Mouse (Mus musculus): Measurements from ENCODE around the gene Grb7.

Gene Grb7

DNA sequence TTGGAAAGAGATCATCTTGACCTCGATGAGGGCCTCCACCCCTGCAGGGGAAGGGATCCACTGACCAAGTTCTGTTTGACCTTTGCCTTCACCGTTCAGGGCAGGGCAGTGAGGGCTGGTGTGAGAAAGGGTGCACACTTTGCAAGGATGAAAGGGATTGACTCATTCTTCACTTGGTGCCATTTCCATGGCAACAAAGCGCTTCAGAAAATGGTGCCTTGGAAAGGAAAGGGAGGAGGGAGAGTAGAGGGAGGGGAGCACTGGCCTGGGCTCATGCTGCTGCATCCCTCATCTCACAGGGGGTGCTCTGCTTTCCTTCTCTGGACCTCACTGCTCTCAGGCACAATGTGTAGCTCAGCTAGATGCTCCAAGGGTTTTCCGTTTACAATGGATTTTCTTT lies 26.5 kb downstream of the Grb7 start:
- 56% methylated on average over 4 of the region's 4 CpGs for WGBS

DNA sequence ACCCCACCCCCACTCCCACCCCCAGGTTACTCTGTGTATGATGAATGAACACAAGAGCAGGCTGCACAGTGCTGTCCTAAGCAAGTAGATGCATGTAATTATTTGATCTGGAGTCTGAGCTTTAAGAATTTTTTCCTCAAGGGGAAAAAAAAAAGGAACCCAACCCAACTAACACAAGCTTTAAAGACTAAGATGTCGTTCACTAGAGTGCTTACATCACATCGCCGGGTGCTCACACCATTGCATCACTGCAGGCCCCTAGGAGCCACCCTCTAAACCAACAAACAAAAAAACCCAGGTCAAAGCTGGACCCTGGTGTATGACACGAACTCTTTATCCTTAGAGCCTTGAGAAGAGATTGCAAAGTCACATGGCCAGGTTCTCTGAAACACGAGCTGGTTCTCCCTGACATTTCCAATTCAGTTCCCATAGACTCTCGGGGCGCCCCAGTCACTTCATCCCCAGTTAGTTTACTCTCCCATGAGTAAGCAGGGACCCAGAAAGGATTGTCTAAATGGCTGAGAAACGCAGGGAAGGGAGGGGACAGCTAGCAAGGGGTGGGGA lies 27.8 kb downstream of the Grb7 start:
- 66% methylated on average over 8 of the region's 8 CpGs for WGBS

DNA sequence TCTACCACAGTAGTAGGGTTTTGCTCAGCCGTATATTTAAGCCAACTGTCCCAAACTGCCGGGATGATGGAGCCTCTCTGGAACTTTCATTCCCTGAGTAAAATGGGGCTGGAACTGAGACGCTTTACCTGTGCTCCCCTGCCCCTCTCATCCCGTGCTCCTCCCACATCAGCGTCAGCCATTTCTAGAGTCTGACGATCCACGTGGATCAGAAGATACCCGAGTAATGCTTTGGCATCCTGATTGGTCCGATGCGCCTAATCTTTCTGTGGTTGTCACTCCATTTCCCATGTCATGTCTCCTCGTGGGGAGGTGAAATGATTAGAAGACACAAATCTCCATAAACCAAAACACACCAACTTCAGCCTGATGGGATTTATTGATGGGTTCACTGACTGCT lies 28.8 kb downstream of the Grb7 start:
- WGBS, result 92% methylated on average over 11 of the region's 11 CpGs

DNA sequence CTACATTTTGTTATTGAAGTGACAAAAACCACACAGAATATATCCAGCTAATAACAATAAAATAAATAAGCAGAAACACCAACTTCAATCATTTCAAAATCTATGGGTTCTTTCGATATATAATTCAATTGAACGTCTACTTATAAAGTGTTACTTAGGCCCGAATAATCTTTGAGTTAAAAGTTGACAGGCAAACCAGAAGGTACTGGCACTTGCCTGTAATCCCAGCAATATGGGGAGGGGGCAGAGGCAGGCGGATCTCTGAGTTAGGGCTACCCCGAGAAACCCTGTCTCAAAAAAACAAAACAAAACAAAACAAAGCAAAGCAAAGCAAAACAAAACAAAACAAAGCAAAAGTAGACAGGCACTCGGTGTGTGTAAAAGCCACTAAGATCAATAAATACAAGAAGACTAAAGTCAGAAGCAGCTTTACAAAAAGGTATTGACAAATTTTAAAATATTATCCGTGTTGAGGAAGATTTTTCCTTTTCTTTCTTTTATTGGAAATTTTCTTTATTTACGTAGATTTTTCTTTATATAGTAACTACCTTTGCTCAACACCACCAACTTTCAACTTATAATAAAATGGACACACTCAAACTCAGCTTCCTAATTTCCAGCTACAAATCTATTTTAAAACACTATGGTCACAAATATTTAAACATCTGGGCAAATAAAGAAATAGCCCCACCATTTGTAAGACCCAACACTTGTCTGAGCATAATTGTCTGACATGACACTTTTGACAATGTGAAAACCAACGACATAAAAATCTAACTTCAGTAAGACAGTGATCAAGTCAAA lies 29.6 kb downstream of the Grb7 start:
- 85% methylated on average over 9 of the region's 9 CpGs for WGBS

DNA sequence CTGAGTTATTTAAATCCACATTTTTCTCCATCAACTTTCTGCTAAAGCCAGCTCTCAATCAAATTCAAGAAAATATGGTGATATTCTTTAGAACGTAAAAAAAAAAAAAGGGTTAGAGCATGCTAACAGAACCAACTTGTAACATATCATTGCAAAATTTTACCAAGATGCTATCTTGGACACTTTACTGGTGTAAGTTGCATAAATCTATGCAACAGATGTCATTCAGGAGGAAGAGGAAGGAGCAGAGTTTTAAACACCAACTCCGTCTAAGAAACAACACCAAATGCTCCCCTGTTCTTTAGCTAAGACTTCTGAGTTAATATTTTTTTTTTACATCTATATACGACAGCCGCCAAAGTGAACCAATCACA lies 30.2 kb downstream of the Grb7 start:
- 78% methylated on average over 4 of the region's 4 CpGs for WGBS

DNA sequence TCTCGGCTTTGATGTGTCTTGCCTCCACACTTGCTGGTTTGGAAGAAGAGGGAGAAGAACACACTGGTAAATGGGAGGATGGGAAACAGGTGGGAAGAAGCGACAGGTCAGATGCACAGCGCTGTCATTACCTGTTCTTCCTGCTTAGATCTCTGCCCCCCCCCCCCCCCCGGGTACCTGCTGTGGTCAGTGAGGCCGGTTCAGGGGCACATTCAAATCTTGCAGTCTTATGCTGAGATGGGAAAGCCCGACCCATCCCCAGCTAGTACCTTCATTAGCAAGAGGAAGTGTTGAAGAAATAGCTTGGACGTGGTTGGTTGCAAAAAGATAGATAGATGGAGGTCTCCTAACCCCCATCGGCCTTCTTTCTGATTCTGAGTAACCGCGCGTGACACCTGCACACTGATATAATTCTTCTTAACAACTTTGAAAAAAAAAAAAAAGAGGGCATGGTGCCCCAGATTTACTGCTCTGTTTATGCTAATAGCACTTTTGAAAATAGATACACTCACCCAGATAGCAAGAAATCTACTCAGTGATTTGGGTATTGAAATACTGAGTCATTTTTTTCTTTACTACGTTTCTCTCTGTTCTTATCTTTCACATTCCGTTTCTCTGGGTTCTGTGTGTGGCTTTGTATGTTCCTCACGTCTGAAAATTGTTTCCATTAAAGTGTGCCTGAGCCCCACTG lies 31.0 kb downstream of the Grb7 start:
- 75% methylated on average over 14 of the region's 14 CpGs for whole genome bisulfite sequencing

DNA sequence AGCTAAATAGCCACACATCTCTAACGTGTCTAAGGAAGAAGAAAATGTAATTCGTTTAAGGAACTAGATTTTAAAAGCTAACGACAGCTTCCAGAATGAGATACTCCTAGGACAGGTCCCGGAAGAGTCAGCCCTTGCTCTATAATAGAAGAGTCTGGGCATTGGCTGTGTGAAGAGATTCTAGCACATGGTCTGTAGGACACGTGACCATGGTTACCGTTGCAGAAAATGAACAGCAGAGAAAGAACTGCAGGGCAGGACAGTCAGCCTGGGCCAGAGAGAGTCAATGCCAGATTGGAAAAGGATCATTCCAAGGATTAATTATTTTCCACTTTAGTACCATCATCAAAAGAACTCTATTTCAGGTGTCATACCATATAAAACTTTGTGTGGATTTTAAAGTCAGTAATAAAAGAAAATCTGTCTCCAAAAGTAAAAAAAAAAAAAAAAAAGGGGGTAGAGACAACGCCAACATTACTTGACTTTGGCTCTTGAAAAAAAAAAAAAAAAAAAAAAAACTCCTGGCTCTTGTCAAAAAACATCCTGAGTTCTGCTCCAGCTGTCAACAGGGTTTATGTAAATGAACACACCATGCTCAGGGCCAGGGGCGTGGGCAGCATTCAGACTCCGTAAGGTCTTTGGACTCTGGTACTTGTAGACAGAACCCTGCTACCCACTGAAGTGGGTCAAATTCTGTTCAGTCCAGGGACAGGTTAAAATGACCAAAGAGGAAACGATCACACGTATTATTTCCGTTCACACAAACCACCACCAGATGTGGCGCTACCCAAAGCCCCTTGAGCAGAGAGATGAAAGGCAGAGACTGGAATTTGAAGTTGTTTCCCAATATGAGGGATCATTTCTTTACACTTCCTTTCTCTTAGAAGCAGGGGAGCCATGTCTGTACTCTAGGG lies 33.1 kb downstream of the Grb7 start:
- WGBS, result 75% methylated on average over 13 of the region's 13 CpGs

DNA sequence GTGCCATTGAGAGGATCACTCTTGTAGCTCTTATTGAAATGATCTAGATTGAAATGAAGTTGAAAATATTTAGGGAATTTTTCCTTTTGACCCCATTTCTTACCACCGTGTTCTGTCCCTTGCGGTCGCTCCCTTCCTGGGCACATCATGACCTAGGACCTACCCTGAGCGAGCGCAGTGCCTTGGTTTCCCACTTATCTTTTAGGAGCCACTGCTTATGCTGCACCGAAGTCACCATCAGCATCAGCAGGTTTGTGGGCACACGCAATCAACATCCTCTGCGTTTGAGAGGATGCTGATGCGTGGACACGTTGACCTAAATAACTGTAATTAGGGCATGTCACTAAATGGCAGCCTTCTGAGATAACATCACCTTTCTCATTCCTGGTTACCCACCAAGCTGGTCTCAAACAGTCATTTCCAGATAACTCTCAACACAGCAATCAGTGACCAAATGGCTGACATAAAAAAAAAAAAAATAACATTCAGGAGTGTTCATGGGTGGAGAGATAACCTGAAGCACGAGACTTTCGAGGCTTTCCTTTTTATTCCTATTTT lies 33.8 kb downstream of the Grb7 start:
- 92% methylated on average over 12 of the region's 12 CpGs for WGBS

DNA sequence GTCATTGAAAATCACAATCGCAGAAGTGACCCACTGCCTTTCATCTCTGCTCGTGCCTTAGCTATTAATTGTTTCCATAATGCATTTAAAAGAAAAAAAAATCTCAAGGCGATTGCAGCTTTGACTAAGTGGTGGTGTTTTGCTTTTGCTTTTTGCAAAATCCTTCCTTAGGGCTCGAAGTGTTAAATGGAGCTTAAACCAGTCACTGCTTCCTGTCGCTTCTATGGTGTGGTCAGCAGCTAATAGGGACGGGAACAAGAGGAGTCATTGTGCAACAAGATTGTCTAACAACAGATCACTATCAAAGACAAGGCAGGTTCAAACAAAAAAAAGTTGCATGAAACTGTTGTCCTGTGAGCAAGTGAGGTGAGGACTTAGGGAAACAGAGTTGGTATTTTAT lies 35.0 kb downstream of the Grb7 start:
- 67% methylated on average over 6 of the region's 6 CpGs for WGBS

DNA sequence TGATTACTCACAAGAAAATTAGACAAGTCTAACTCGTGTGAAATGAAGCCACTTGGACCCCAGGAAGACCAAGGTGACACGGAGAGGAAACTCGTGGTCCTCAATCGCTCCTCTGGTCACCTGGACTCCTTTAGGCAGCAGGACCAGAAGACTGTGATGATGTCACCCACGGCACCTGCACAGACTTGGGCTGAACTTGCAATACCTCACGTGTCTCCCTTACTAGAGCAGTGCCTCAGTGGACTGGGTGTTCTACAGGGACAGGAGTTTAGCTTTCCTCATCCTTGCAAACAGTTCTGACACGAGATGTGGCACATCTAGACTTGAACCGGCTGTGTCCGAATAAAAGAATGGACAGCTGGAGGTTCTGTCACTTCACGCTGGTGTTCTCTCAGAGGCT lies 35.9 kb downstream of the Grb7 start:
- 82% methylated on average over 10 of the region's 10 CpGs for WGBS

DNA sequence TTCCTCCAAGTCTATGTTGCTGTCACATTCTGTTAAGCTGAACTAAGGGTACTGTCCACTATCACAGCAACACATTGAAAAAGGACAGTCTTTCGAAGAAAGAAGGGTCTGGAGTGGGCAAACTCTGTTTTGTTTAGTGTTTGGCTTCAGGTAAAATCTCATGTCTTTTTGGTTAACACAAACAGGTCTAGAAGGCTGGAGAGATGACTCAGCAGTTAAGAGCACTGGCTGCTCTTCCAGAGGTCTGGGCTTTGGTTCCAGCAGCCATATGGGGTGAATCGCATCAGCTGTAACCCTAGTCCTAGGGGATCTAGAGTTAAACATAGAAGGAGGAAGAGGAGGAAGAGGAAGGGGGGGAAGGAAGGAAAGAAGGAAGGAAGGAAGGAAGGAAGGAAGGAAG lies 39.6 kb downstream of the Grb7 start:
- 89% methylated on average over 2 of the region's 2 CpGs for WGBS

DNA sequence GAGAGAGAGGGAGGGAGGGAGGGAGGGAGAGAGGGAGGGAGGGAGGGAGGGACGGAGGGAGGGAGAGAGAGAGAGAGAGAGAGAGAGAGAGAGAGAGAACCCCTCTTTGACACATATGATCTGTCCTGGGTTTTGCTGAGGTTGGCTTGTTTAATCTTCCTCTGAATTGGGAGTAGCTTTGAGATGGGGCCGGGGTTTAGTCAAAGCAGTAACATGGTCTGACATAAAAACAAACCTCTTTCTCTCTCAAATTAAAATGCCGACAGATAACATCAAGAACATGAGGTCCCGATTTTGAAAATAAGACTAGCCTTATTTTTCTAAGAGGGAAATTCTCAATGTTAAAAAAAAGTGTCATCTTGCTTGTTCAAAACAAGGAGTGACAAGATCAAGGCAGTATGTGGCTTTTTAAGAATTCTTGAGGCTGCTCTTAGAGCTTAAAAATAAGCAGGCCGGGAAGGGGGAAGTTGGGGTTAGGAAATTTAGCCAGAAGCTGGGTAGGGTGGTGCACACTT lies 41.4 kb downstream of the Grb7 start:
- 84% methylated on average over 4 of the region's 5 CpGs for WGBS

DNA sequence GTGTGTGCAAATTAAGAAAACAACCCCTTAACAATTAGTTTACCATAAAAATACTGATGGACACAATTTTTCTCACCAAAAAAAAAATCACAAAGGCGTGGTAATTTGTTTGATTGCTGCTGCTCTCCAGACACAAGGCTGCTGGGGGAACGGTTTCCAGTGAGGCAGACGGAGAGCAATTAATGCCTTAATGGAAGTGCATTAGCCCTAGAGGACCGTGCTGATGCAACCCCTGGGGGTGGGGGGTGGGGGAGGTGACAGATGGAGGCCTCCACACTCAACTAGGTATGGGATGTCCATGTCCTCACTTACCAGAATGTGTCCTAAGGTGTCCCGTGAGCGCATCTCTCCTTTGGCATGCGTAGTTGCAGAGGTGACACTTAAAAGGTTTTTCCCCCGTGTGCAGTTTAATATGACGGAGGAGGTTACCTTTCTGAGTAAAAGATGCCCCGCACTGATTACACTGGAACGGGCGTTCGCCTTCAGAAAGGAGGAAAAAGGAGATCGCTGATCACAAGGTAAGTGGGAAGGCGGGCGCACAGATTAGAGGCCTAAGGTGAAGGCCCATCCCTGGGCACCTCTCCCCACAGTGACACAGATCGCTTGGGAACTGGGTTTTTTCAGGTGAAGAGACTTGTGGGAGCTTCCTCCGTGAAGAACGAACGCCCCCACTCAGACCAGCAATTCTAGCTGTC lies 42.5 kb downstream of the Grb7 start:
- 79% methylated on average over 20 of the region's 20 CpGs for WGBS

DNA sequence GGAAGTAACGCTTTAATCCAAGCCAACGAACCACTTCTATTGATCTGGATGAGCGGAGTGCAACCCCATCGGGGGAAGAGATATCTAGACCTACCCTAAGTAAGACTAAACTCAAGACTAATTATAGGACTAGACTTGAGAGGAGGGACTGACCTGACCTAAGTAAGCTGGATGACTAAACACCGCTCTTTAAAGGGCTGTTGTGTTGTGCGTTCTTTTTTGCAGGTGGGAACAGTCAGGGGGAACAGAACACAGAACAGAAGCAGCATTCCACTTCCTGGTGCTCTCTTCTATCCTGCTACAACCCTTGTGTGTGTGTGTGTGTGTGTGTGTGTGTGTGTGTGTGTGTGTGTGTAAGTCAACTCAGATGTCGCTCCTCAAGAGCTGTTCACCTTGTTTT lies 45.4 kb downstream of the Grb7 start:
- WGBS, result 89% methylated on average over 7 of the region's 7 CpGs

DNA sequence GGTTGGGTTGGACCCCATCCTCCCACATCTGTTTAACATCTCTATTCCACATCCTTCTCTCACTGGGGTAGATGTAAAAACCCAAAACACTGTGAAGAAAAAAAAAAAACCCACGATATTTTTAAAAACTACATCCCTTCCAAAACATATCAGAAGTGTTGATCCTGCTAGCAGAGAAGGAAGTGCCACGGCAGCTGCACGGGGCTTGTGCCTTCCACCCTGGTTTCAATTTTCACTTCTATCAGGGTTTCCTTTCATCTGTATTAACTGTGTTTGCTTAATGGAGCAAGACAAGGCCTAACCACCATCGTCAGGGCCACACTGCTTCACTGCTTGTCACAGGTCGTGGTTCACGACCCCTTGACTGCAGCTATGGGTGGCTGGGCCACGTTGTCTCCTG lies 46.8 kb downstream of the Grb7 start:
- 57% methylated on average over 7 of the region's 7 CpGs for WGBS

DNA sequence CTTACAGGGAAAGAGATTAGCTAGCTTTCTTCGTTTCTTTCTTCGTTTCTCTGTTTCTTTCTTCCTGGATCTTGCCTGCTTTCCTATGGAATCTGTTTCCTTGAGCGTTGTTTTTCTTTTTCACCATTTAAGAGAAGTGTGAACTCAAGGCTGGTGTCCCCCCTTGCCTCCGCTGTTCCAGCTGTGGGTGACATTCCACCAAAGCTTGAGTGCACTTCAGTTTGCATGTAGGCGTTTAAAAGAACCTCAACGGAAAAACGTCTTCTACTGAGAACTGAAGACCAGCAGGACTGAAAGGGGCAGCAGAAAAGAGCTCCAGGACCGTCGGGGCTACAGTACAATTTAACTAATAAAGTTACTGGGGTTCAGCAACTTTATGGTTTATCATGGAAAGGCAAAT lies 47.2 kb downstream of the Grb7 start:
- 79% methylated on average over 9 of the region's 9 CpGs for WGBS

DNA sequence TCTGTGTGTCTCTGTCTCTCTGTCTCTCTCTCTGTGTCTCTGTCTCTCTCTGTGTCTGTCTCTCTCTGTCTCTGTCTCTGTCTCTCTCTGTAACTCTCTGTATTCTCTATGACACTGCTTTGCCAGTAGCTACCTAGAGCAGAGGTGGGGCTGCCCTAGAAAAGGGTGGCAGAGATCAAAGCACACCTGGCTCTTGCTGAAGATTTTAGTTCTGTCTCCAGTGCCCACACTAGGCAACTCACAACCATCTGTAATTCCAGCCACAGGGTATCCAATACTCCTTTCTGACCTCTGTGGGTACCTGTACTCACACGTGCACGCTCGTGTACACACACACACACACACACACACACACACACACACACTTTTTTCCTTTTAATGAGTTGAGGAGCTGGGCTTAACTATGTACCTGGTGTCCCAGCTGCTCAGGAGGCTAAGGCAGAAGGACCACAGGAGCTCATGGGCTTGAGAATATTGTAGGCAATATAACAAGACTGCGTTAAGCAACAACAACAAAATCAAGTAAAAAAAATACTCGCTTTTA lies 49.1 kb downstream of the Grb7 start:
- 97% methylated on average over 5 of the region's 5 CpGs for WGBS

DNA sequence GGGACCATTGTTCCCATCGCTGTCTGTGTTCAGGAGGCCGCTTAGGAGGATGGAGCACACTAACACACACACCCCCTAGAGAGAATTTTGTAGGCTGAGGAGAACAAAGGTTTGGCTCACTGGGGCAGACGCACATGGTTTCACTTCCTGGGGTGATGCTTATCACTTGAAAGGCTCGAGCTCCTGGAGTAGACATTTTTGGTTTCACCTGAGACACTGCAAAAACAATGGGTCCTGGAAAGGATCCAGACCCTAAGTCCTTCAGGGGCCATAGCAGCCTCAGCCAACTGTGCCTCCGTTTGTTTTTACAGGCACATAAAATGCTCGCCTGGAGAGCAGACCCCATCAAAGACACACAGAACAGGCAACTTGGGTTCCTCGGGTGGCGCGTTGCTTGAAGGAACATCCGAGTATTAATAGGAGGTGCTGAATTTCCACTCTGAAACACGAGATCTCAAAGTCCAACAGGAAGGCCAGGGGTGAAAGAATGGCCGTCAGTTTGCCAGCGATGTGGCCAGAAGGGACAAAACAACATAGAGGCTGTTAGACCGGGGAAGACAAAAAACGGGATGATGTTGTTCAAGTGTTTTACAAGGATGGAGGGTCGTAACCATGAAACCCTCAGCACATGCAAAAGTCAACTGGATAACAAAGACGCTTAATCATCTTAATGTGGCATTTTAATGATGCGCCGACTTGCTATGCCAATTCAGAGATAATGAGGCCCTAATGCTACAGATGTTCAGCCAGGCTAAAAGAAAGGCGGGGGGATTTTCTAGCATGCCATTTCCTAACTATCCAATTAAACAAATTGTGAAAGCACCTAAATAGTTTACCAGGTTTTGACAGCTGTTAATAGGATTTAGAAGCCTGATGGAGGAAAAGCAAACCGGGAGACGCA lies 51.4 kb downstream of the Grb7 start:
- WGBS, result 44% methylated on average over 22 of the region's 22 CpGs

DNA sequence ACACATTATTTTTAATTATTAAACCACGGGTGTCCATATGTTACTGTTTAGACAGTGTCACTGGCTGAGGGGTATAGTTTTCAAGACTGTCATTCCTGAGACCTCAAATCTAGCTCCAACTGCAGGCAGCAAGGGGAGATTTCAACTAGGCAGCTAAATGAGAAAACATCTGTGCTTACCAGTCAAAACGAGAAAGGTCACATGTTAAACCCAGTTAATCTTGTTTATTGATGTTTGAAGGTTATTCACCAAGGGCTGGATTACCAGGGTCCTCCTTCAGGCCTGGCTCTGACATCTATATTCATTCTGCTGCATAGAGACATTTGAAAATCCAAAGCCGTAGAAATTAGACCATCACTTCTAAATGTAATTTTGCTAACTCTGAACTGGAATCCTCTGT lies 58.7 kb downstream of the Grb7 start:
- 66% methylated on average over 3 of the region's 3 CpGs for WGBS
